Mouse (Mus musculus) stomach, adult 2 months (tissue): ENCODE results near the gene Tspan7. TPM values are rescaled to one million over a fixed set of nuclear protein-coding genes. Genes with fewer than 3 reads are reported as not detected.

Experiments used
- polyA plus RNA-seq: library from polyadenylated mRNA; depleted of rRNA; stranded (reverse); fragments of >200 nt; gene quantifications from 2 replicates; pipeline ENCODE4 v1.2.3, GENCODE M21; 2012; rRNA removed

The Tspan7 gene
- 19.7 and 20.9 TPM in 2 replicates for polyA plus RNA-seq

GRCm38 (mm10) chrX:10484872-10485569, at the start of gene Tspan7:
Gene Tspan7 (plus strand): TSS chrX:10485158.

Other genes with a start within 250 kb of the Tspan7 start
- gene Otc, start 232.9 kb upstream of the Tspan7 start, polyA plus RNA-seq: not detected in 2 replicates
- 83.1 and 90.7 TPM in 2 replicates for gene Mid1ip1, start 229.9 kb downstream of the Tspan7 start, polyA plus RNA-seq